Mouse (Mus musculus) testis, adult 2 months (tissue): ENCODE results near the gene Actg2.

Experiments
- CTCF ChIP-seq: fragments of 200-500 bp; IDR thresholded peaks from 2 replicates; pipeline ENCODE4 v1.5.1; 2012; ENCODE audit warnings: low read depth, mild to moderate bottlenecking, inconsistent platforms, low read length, moderate library complexity; ENCODE audit not compliant: control insufficient read depth, insufficient read depth, insufficient replicate concordance
- POLR2A ChIP-seq: fragments of 200-500 bp; IDR thresholded peaks from 2 replicates; pipeline ENCODE4 v1.6.1; 2012; ENCODE audit warnings: low read depth, mild to moderate bottlenecking, inconsistent platforms, low read length, moderate library complexity; ENCODE audit not compliant: control insufficient read depth

GRCm38 (mm10) chr6:83475431-83475830, 60.6 kb downstream of the Actg2 start:
- TF ChIP-seq POLR2A (no peak), CTCF (no peak)
